Mouse (Mus musculus) lung, embryonic 16.5 days (tissue): ENCODE results near the gene Podn. TPM values are rescaled to one million over a fixed set of nuclear protein-coding genes. Genes with fewer than 3 reads are reported as not detected.

Source experiments
- ATAC-seq: fragments of 200-750 bp; cut with Nextera tagmentation; 2 replicates; pipeline ENCODE4 v1.8.0; 2017; ENCODE audit warnings: low read depth, mild to moderate bottlenecking, moderate library complexity
- H3K27ac ChIP-seq: fragments of 300-500 bp; sonication (generic); 2 replicates; pipeline ENCODE4 v1.5.1; 2014; ENCODE audit warnings: mild to moderate bottlenecking, control low read depth, low read length
- H3K27me3 ChIP-seq: fragments of 300-500 bp; sonication (generic); 2 replicates; pipeline ENCODE4 v1.6.1; 2014; ENCODE audit warnings: low read depth, low read length, mixed read lengths; ENCODE audit not compliant: control insufficient read depth, insufficient read depth
- H3K36me3 ChIP-seq: fragments of 300-500 bp; sonication (generic); 2 replicates; pipeline ENCODE4 v1.6.1; 2014; ENCODE audit warnings: low read length; ENCODE audit not compliant: control insufficient read depth, insufficient read depth
- H3K4me1 ChIP-seq: fragments of 300-500 bp; sonication (generic); replicated peaks from 2 replicates; pipeline ENCODE4 v1.6.1; 2014; ENCODE audit warnings: low read length, mixed read lengths; ENCODE audit not compliant: control insufficient read depth, insufficient read depth
- H3K4me2 ChIP-seq: fragments of 300-500 bp; sonication (generic); 2 replicates; pipeline ENCODE4 v1.6.1; 2014; ENCODE audit warnings: low read depth, low read length, control low read depth
- H3K4me3 ChIP-seq: fragments of 300-500 bp; sonication (generic); 2 replicates; pipeline ENCODE4 v1.5.1; 2014; ENCODE audit warnings: mild to moderate bottlenecking, low read length, control low read depth
- H3K9ac ChIP-seq: fragments of 300-500 bp; sonication (generic); 2 replicates; pipeline ENCODE4 v1.6.1; 2014; ENCODE audit warnings: low read length, control low read depth
- H3K9me3 ChIP-seq: fragments of 300-500 bp; sonication (generic); 2 replicates; pipeline ENCODE4 v1.6.1; 2016; ENCODE audit warnings: low read length; ENCODE audit not compliant: control insufficient read depth
- WGBS: fragments of 180-500 bp; shearing (Covaris S2); extraction: QIAGEN DNeasy Blood & Tissue Kit; methylation state at CpG from one replicate; pipeline ENCODE4 v1.1.7; 2014; 5-methylcytosine and 5-hydroxymethylcytosine counted together
- polyA plus RNA-seq: library from polyadenylated mRNA; unstranded; fragments of >200 nt; fragmentation: Nextera tagmentation; extraction: Ambion mirVana; gene quantifications from 2 replicates; pipeline ENCODE4 v1.2.1, GENCODE M21; 2015

Gene Podn
- polyA plus RNA-seq, 1 experiment from 2014 or later = 1.5 TPM

DNA sequence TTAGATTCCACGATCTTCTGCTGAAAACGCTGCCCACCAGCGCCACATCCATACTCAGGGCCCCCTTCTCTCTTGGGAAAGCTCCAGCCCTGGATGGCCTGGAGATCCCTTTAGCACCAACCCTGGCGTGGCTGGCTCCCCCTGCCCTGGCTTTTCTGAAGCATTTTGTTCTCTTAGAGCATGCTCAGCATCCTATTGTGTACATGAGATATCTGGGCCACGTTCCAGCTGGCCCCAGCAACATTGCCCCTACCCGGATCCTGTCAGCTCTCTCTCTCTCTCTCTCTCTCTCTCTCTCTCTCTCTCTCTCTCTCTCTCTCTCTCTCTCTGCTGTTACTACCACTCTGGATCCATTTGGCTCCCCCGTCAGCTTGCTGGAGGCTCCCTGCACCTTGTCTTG lies 90.9 kb downstream of the Podn start:
- H3K27ac ChIP-seq = no peak overlapping the region
- H3K4me2 ChIP-seq = no peak overlapping the region
- 0 out of 2 replicates have a peak overlapping the region, but pooled peaks have one; percentile 2 for H3K9ac ChIP-seq
- no peaks in the 10 kb centered on the region for H3K27me3 ChIP-seq
- peaks cover 3% of the 10 kb centered on the region; the same call in 1 of the 2 replicates for H3K4me1 ChIP-seq
- no peaks in the 10 kb centered on the region for H3K36me3 ChIP-seq
- ATAC-seq = peak; percentile 84
- WGBS = 40% methylated on average over 7 of the region's 7 CpGs
- H3K9me3 ChIP-seq = no peaks in the 10 kb centered on the region
- H3K4me3 ChIP-seq = no peak overlapping the region

DNA sequence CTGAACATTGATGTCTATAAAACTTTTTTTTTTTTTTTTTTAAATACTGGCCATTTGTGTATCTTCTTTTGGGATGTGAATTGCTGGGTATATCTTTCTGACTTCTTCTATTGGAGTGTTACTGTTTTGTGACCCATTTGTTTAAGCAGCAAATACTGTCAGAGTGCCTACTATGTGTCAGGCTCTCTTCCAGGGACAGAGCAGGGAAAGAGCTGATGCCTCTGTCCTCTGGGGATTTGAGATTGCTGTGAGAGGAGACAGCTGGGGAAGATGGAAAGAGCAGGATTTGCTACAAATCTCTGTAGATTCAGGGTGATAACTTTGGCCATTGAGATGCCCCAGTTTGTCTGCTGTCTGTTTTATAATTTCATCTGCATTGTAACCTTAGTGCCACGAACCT lies 96.9 kb downstream of the Podn start:
- Histone ChIP-seq H3K4me2 (no peak overlapping the region), H3K27me3 (no peaks in the 10 kb centered on the region), H3K9ac (no peak overlapping the region), H3K4me1 (peaks cover 5% of the 10 kb centered on the region; the same call in 1 of the 2 replicates), H3K4me3 (no peak overlapping the region), H3K36me3 (no peaks in the 10 kb centered on the region), H3K9me3 (no peaks in the 10 kb centered on the region), H3K27ac (no peak overlapping the region)
- 74% methylated on average over 1 of the region's 1 CpGs for WGBS
- ATAC-seq = no peak

DNA sequence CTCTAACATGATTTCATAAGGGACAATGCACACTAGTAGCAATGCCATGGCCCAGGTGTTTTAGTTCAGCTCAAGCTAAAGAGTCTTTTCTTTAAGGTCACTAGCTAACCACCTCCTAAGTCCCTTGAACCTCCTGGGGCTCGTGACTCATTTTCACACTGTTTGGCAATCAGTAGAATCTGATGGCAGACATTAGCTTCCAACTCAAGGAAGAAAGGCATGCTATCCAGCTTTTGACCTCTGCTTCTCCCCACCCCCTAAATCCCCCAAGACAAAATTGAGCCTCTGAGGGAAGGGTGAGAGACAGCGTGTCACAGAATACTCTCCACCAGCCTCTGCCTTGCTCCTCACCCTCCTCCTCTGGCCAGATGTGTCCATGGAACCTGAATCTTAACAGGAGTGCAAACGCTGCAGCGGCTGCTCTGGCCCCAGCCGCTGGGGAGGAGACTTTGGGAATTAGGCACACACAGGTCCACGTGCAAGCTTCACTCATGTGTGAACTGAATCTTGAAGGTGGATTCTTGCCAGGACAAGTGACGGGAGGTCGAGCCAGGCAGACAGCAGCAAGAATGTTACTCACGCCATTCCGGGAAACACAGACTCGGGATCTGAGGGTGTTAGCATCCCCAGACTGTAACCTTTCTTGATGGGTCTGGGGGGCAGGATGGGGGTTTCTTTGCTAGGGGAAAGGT lies 97.5 kb downstream of the Podn start:
- peak; percentile 34; the same call in 1 of the 2 replicates for ATAC-seq
- no peak overlapping the region for H3K9ac ChIP-seq
- H3K4me2 ChIP-seq = no peak overlapping the region
- H3K27ac ChIP-seq = no peak overlapping the region
- no peak overlapping the region for H3K4me3 ChIP-seq
- H3K9me3 ChIP-seq = no peaks in the 10 kb centered on the region
- H3K36me3 ChIP-seq = no peaks in the 10 kb centered on the region
- WGBS = 24% methylated on average over 11 of the region's 11 CpGs
- peaks cover 5% of the 10 kb centered on the region; the same call in 1 of the 2 replicates for H3K4me1 ChIP-seq
- H3K27me3 ChIP-seq = no peaks in the 10 kb centered on the region

DNA sequence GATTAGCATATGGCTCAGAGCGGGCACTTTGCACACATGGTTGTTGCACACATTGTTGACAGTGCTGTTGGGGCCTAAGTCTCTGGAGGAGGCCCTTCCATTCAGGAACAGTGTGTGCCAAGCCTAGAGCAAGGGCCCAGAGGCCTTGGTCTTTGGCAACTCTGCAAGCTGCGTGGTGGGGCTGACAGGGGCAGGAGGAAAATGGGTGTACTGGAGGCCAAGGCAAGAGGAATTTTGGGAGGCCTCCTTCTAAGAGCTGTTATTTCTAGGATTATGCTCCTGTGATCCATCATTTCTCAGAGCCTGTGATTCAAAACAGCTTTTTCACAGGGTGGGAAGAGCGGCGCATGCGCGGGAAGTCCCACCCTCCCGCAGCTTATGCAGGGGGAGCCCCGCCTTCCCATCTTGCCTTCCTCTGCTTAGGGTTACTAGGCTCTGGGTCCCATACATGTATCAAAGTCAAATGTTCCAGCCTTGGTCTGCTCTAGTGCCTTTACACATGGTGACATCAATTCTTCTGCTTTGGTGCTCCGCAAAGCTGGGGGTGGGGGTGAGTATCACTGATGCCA lies 99.7 kb downstream of the Podn start:
- WGBS = 90% methylated on average over 9 of the region's 9 CpGs

DNA sequence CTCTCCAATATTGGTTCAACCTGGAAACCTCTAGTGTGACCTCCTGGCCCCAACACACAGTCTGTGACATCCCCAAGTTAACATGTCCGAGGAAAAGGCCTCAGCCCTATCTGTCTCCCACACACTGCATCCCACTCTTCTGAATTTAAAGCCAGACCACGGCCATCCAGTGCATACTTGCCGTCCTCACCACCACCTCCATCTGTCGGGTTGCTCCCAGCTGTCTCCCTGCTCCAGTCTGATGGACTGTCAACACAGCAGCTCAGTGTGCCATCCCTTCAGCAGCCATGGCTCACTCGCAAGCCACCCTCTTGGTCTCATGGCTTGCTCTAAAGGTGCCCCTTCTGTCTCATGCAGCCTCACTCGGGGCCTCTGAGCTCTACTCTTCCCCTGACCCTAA lies 100.5 kb downstream of the Podn start:
- 75% methylated on average over 6 of the region's 6 CpGs for WGBS
- H3K4me2 ChIP-seq = no peak overlapping the region
- ATAC-seq = no peak
- peaks cover 9% of the 10 kb centered on the region for H3K4me1 ChIP-seq
- H3K36me3 ChIP-seq = no peaks in the 10 kb centered on the region
- H3K27ac ChIP-seq = no peak overlapping the region
- no peaks in the 10 kb centered on the region for H3K9me3 ChIP-seq
- no peak overlapping the region for H3K9ac ChIP-seq
- no peaks in the 10 kb centered on the region for H3K27me3 ChIP-seq
- H3K4me3 ChIP-seq = no peak overlapping the region

More for the DNA sequence above, 99.7 kb downstream of the Podn start:
- no peak overlapping the region for H3K4me2 ChIP-seq
- no peak overlapping the region for H3K4me3 ChIP-seq
- no peak for ATAC-seq
- H3K36me3 ChIP-seq = no peaks in the 10 kb centered on the region
- no peaks in the 10 kb centered on the region for H3K9me3 ChIP-seq
- no peaks in the 10 kb centered on the region for H3K27me3 ChIP-seq
- no peak overlapping the region for H3K27ac ChIP-seq
- H3K9ac ChIP-seq = no peak overlapping the region
- peaks cover 8% of the 10 kb centered on the region for H3K4me1 ChIP-seq

DNA sequence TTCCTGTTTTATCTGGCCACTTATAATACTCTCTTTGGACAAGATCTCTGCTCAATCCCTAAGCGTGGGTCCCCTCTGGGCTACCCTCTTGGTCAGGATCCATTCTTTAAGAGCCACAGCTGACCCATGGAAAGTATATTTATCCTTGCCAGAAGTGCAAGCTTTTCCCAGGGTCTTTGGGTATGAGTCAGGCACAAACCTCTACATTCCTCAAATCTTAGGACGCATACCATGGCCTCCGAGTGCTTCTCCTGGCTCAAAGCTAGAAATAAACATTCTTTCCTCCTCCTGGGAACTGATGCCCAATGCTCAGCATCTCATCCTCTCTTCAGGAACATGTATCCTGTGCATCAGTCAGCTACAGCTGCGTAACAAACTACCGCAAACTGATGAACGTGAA lies 101.2 kb downstream of the Podn start:
- Histone ChIP-seq H3K27ac (no peak overlapping the region), H3K4me2 (no peak overlapping the region), H3K4me1 (peaks cover 9% of the 10 kb centered on the region), H3K9ac (no peak overlapping the region), H3K9me3 (no peaks in the 10 kb centered on the region), H3K27me3 (no peaks in the 10 kb centered on the region), H3K4me3 (no peak overlapping the region), H3K36me3 (no peaks in the 10 kb centered on the region)
- ATAC-seq = no peak
- WGBS = 82% methylated on average over 6 of the region's 6 CpGs

DNA sequence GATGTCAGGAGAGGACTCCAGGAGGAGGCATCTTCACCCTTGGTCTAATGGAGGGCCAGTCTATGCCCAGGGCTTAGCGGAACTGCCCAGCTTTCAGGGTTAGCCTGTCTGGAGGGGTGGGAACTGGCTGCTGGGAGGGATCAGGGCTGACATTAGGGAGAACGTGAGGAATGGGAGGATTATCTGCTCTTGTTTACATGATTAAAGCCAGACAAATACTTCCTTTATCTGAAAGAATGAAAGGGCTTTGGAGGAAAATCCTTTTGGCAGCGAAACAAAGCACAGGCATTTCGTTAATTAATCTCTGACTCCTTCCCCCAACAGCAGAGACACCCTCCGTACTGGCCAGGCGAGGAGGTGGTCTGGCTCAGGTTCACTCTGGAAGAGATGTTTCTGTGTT lies 104.4 kb downstream of the Podn start:
- H3K9me3 ChIP-seq = no peaks in the 10 kb centered on the region
- H3K4me1 ChIP-seq = peaks cover 5% of the 10 kb centered on the region
- no peak overlapping the region for H3K9ac ChIP-seq
- no peak overlapping the region for H3K4me2 ChIP-seq
- no peak overlapping the region for H3K4me3 ChIP-seq
- H3K27ac ChIP-seq = no peak overlapping the region
- no peaks in the 10 kb centered on the region for H3K36me3 ChIP-seq
- H3K27me3 ChIP-seq = no peaks in the 10 kb centered on the region
- ATAC-seq = peak; percentile 75
- WGBS = 8% methylated on average over 6 of the region's 6 CpGs

DNA sequence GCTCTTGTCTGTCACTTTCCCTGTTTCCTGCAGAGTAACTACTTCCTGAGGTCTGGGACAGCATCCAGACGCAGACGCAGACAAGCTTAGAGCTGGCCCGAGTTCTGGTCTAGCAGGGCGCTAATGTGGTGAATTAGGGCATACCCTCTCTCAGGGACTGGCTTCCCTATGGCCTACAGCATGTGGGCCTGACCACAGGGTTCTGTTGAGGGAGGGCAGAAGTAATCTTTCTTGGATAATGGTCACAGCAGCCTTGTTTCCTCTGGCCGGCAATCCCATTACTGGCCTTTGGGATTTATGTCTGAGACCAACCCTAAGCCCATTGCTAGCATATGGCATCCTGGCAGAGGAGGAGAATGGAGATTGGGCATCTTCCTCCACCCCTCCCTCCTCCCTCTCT lies 105.4 kb downstream of the Podn start:
- Histone ChIP-seq H3K4me1 (peaks cover 5% of the 10 kb centered on the region), H3K27ac (0 out of 2 replicates have a peak overlapping the region, but pooled peaks have one; percentile 13), H3K4me2 (no peak overlapping the region), H3K36me3 (no peaks in the 10 kb centered on the region), H3K9me3 (no peaks in the 10 kb centered on the region), H3K27me3 (no peaks in the 10 kb centered on the region), H3K9ac (no peak overlapping the region), H3K4me3 (no peak overlapping the region)
- ATAC-seq = 0 out of 2 replicates have a peak, but pooled peaks have one; percentile 8
- 53% methylated on average over 5 of the region's 5 CpGs for WGBS

DNA sequence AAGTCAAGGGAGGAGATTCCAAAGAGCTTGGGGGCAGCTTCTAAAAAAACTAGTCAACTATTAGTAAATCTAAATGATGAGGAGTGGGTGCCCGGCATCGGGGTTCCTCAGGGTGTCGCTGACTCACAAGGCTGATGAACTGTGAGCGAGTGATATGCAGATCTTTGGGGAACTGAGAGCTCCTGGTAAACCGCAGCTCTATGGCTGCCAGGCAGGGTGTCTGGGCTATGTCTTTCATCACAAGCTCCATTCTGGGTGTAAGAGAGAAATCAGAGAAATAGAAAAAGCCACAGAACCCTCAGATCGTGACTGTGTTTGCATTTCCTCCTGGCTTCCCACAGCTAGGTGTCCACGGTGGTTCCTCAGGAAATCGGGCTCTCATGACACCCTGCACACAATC lies 107.3 kb downstream of the Podn start:
- Histone ChIP-seq H3K27ac (no peak overlapping the region), H3K9ac (no peak overlapping the region), H3K4me3 (no peak overlapping the region), H3K36me3 (no peaks in the 10 kb centered on the region), H3K4me1 (peaks cover 15% of the 10 kb centered on the region), H3K27me3 (no peaks in the 10 kb centered on the region), H3K9me3 (no peaks in the 10 kb centered on the region), H3K4me2 (no peak overlapping the region)
- 35% methylated on average over 8 of the region's 8 CpGs for WGBS
- ATAC-seq = no peak
